Mouse (Mus musculus): ENCODE results near the gene Eri3.

The Eri3 gene

GRCm38 (mm10) chr4:117577579-117577978 is 27.4 kb downstream of the Eri3 start:
- DNase-seq (ENCODE audit: low spot score): no peak

- DNase-seq (ENCODE audit: low spot score): no peak
These were observed 31.5 kb downstream of the Eri3 start for GRCm38 (mm10) chr4:117581626-117582025.

- no peak for DNase-seq (ENCODE audit: low spot score)
These were observed 35.8 kb downstream of the Eri3 start for GRCm38 (mm10) chr4:117585995-117586394.

GRCm38 (mm10) chr4:117587447-117587846 is 37.3 kb downstream of the Eri3 start:
- DNase-seq (ENCODE audit: low spot score): no peak

GRCm38 (mm10) chr4:117589081-117589660 is 39.0 kb downstream of the Eri3 start:
- no peak for DNase-seq (ENCODE audit: low spot score)

- DNase-seq (ENCODE audit: low spot score): no peak
These were observed 40.6 kb downstream of the Eri3 start for GRCm38 (mm10) chr4:117590781-117591180.

GRCm38 (mm10) chr4:117592206-117592605 is 42.0 kb downstream of the Eri3 start:
- no peak for DNase-seq (ENCODE audit: low spot score)

GRCm38 (mm10) chr4:117595293-117595692 is 45.1 kb downstream of the Eri3 start:
- DNase-seq (ENCODE audit: low spot score): no peak

- DNase-seq (ENCODE audit: low spot score): no peak
These were observed 49.9 kb downstream of the Eri3 start for GRCm38 (mm10) chr4:117599986-117600565.

GRCm38 (mm10) chr4:117601338-117601776 is 51.2 kb downstream of the Eri3 start:
- no peak for DNase-seq (ENCODE audit: low spot score)

- no peak for DNase-seq (ENCODE audit: low spot score)
These were observed 55.2 kb downstream of the Eri3 start for GRCm38 (mm10) chr4:117605099-117605953.

GRCm38 (mm10) chr4:117605954-117606227 is 55.7 kb downstream of the Eri3 start:
- no peak for DNase-seq (ENCODE audit: low spot score)

- no peak for DNase-seq (ENCODE audit: low spot score)
These were observed 56.9 kb downstream of the Eri3 start for GRCm38 (mm10) chr4:117606831-117607610.

- no peak for DNase-seq (ENCODE audit: low spot score)
These were observed 58.1 kb downstream of the Eri3 start for GRCm38 (mm10) chr4:117608265-117608664.

- no peak for DNase-seq (ENCODE audit: low spot score)
These were observed 59.3 kb downstream of the Eri3 start for GRCm38 (mm10) chr4:117609371-117610039.

- no peak for DNase-seq (ENCODE audit: low spot score)
These were observed 61.2 kb downstream of the Eri3 start for GRCm38 (mm10) chr4:117611385-117611784.

GRCm38 (mm10) chr4:117611814-117612213 is 61.6 kb downstream of the Eri3 start:
- no peak for DNase-seq (ENCODE audit: low spot score)

- no peak for DNase-seq (ENCODE audit: low spot score)
These were observed 62.5 kb downstream of the Eri3 start for GRCm38 (mm10) chr4:117612713-117613112.

GRCm38 (mm10) chr4:117613153-117613773 is 63.1 kb downstream of the Eri3 start:
- DNase-seq (ENCODE audit: low spot score): no peak

GRCm38 (mm10) chr4:117616600-117616999 is 66.4 kb downstream of the Eri3 start:
- DNase-seq (ENCODE audit: low spot score): no peak

GRCm38 (mm10) chr4:117622270-117622669 is 72.1 kb downstream of the Eri3 start:
- no peak for DNase-seq (ENCODE audit: low spot score)

- no peak for DNase-seq (ENCODE audit: low spot score)
These were observed 72.9 kb downstream of the Eri3 start for GRCm38 (mm10) chr4:117623025-117623424.
